Mouse (Mus musculus) kidney, postnatal 0 days (tissue): ENCODE results near the gene Nup210l. TPM values are rescaled to one million over a fixed set of nuclear protein-coding genes. Genes with fewer than 3 reads are reported as not detected.
A peak's percentile ranks its signal among the peaks of the same experiment; 100 is the strongest.

Experiments
- ATAC-seq: fragments of 200-750 bp; cut with Nextera tagmentation; replicated peaks from 2 replicates; pipeline ENCODE4 v1.8.0; 2017; ENCODE audit warnings: low read depth, moderate number of reproducible peaks, moderate TSS enrichment, moderate library complexity; ENCODE audit not compliant: low FRiP score
- DNase-seq: peaks from one replicate; pipeline ENCODE4 v3.0.0-alpha.2; 2016; ENCODE audit warnings: low spot score
- H3K27ac ChIP-seq: fragments of 300-500 bp; sonication (generic); 2 replicates; pipeline ENCODE4 v1.5.1; 2014; ENCODE audit warnings: mild to moderate bottlenecking
- H3K27me3 ChIP-seq: fragments of 300-500 bp; sonication (generic); 2 replicates; pipeline ENCODE4 v1.6.1; 2014; ENCODE audit warnings: low read length, mixed read lengths; ENCODE audit not compliant: insufficient read depth
- H3K36me3 ChIP-seq: fragments of 300-500 bp; sonication (generic); 2 replicates; pipeline ENCODE4 v1.6.1; 2014; ENCODE audit warnings: low read length, mixed read lengths; ENCODE audit not compliant: insufficient read depth
- H3K4me1 ChIP-seq: fragments of 300-500 bp; sonication (generic); replicated peaks from 2 replicates; pipeline ENCODE4 v1.6.1; 2014; ENCODE audit warnings: antibody characterized with exemption, low read length, mixed read lengths; ENCODE audit not compliant: insufficient read depth
- H3K4me2 ChIP-seq: fragments of 300-500 bp; sonication (generic); 2 replicates; pipeline ENCODE4 v1.6.1; 2014; ENCODE audit warnings: mild to moderate bottlenecking, low read length, moderate library complexity, mixed read lengths
- H3K4me3 ChIP-seq: fragments of 300-500 bp; sonication (generic); replicated peaks from 2 replicates; pipeline ENCODE4 v1.5.1; 2014; ENCODE audit warnings: low read depth, low read length
- H3K9ac ChIP-seq: fragments of 300-500 bp; sonication (generic); 2 replicates; pipeline ENCODE4 v1.6.1; 2014; ENCODE audit warnings: low read depth, low read length
- H3K9me3 ChIP-seq: fragments of 300-500 bp; sonication (generic); replicated peaks from 2 replicates; pipeline ENCODE4 v1.6.1; 2016; ENCODE audit warnings: low read length, inconsistent platforms, mixed read lengths
- CTCF ChIP-seq: IDR thresholded peaks from 2 replicates; pipeline ENCODE4 v1.5.1; 2016; ENCODE audit warnings: antibody characterized with exemption, low read depth, mild to moderate bottlenecking, moderate library complexity
- WGBS: fragments of 180-500 bp; shearing (Covaris S2); extraction: QIAGEN DNeasy Blood & Tissue Kit; methylation state at CpG from one replicate; pipeline ENCODE4 v1.1.7; 2014; 5-methylcytosine and 5-hydroxymethylcytosine counted together
- polyA plus RNA-seq: library from polyadenylated mRNA; unstranded; fragments of >200 nt; fragmentation: Nextera tagmentation; extraction: Ambion mirVana; gene quantifications from 2 replicates; pipeline ENCODE4 v1.2.1, GENCODE M21; 2015

Nup210l gene
- polyA plus RNA-seq, 1 experiment from 2014 or later: 0.12 TPM

GRCm38 (mm10) chr3:90179566-90179965 lies 75.6 kb downstream of the Nup210l start:
- DNase-seq (no peak), ATAC-seq (no peak)
- no peak overlapping the region for H3K4me3 ChIP-seq
- TF ChIP-seq CTCF: no peak
- H3K27me3 ChIP-seq: no peaks in the 10 kb centered on the region
- H3K4me1 ChIP-seq: no peaks in the 10 kb centered on the region
- no peak overlapping the region for H3K4me2 ChIP-seq
- H3K9me3 ChIP-seq: no peaks in the 10 kb centered on the region
- WGBS: 65% methylated on average over 3 of the region's 3 CpGs
- H3K9ac ChIP-seq: no peak overlapping the region
- no peak overlapping the region for H3K27ac ChIP-seq
- H3K36me3 ChIP-seq: no peaks in the 10 kb centered on the region

- no peaks in the 10 kb centered on the region for H3K27me3 ChIP-seq
- ATAC-seq (no peak), DNase-seq (no peak)
- no peaks in the 10 kb centered on the region for H3K36me3 ChIP-seq
- no peak overlapping the region for H3K9ac ChIP-seq
- no peaks in the 10 kb centered on the region for H3K9me3 ChIP-seq
- 76% methylated on average over 3 of the region's 3 CpGs for WGBS
- no peak overlapping the region for H3K4me3 ChIP-seq
- no peaks in the 10 kb centered on the region for H3K4me1 ChIP-seq
- TF ChIP-seq CTCF: no peak
- no peak overlapping the region for H3K27ac ChIP-seq
- H3K4me2 ChIP-seq: no peak overlapping the region
These were observed 79.6 kb downstream of the Nup210l start for GRCm38 (mm10) chr3:90183581-90183980.

- Histone ChIP-seq H3K9ac (no peak overlapping the region), H3K4me3 (no peak overlapping the region), H3K36me3 (no peaks in the 10 kb centered on the region), H3K4me2 (no peak overlapping the region), H3K9me3 (no peaks in the 10 kb centered on the region), H3K27ac (no peak overlapping the region), H3K27me3 (no peaks in the 10 kb centered on the region), H3K4me1 (no peaks in the 10 kb centered on the region)
- WGBS: 74% methylated on average over 11 of the region's 11 CpGs
- TF ChIP-seq CTCF: no peak
- no peak for DNase-seq
- no peak for ATAC-seq
These were observed 87.1 kb downstream of the Nup210l start for GRCm38 (mm10) chr3:90190859-90191510.

- H3K9ac ChIP-seq: no peak overlapping the region
- H3K9me3 ChIP-seq: no peaks in the 10 kb centered on the region
- no peak for ATAC-seq
- no peak overlapping the region for H3K27ac ChIP-seq
- H3K36me3 ChIP-seq: no peaks in the 10 kb centered on the region
- no peaks in the 10 kb centered on the region for H3K4me1 ChIP-seq
- 43% methylated on average over 4 of the region's 4 CpGs for WGBS
- no peak overlapping the region for H3K4me3 ChIP-seq
- no peak for TF ChIP-seq CTCF
- no peak overlapping the region for H3K4me2 ChIP-seq
- DNase-seq: no peak
- H3K27me3 ChIP-seq: no peaks in the 10 kb centered on the region
These were observed 90.8 kb downstream of the Nup210l start for GRCm38 (mm10) chr3:90194759-90195158.

GRCm38 (mm10) chr3:90195644-90196043 lies 91.7 kb downstream of the Nup210l start:
- TF ChIP-seq CTCF: no peak
- no peaks in the 10 kb centered on the region for H3K36me3 ChIP-seq
- WGBS: 77% methylated on average over 1 of the region's 1 CpGs
- H3K9ac ChIP-seq: no peak overlapping the region
- no peak for ATAC-seq
- no peak overlapping the region for H3K27ac ChIP-seq
- H3K27me3 ChIP-seq: no peaks in the 10 kb centered on the region
- DNase-seq: no peak
- H3K4me2 ChIP-seq: no peak overlapping the region
- no peaks in the 10 kb centered on the region for H3K9me3 ChIP-seq
- no peak overlapping the region for H3K4me3 ChIP-seq
- H3K4me1 ChIP-seq: no peaks in the 10 kb centered on the region

GRCm38 (mm10) chr3:90197548-90197947 lies 93.6 kb downstream of the Nup210l start:
- TF ChIP-seq CTCF: no peak
- ATAC-seq: no peak
- Histone ChIP-seq H3K4me3 (no peak overlapping the region), H3K9ac (no peak overlapping the region), H3K4me1 (no peaks in the 10 kb centered on the region), H3K36me3 (no peaks in the 10 kb centered on the region), H3K27me3 (no peaks in the 10 kb centered on the region), H3K27ac (no peak overlapping the region), H3K9me3 (no peaks in the 10 kb centered on the region), H3K4me2 (no peak overlapping the region)
- no peak for DNase-seq
- 77% methylated on average over 1 of the region's 1 CpGs for WGBS

- no peak for DNase-seq
- Histone ChIP-seq H3K4me2 (no peak overlapping the region), H3K36me3 (peaks cover 3% of the 10 kb centered on the region; the same call in 1 of the 2 replicates), H3K27me3 (no peaks in the 10 kb centered on the region), H3K9ac (no peak overlapping the region), H3K4me1 (no peaks in the 10 kb centered on the region), H3K4me3 (no peak overlapping the region), H3K27ac (0 out of 2 replicates have a peak overlapping the region, but pooled peaks have one; percentile 8), H3K9me3 (no peaks in the 10 kb centered on the region)
- no peak for TF ChIP-seq CTCF
- peak; percentile 56; the same call in 1 of the 2 replicates for ATAC-seq
- 37% methylated on average over 1 of the region's 1 CpGs for WGBS
These were observed 99.0 kb downstream of the Nup210l start for GRCm38 (mm10) chr3:90202884-90203283.
